Mouse (Mus musculus) left cerebral cortex, adult 18-20 months (tissue): Measurements from ENCODE around the gene Sergef. TPM values are rescaled to one million over a fixed set of nuclear protein-coding genes. Genes with fewer than 3 reads are reported as not detected.
A peak's percentile ranks its signal among the peaks of the same experiment; 100 is the strongest.
"Not testable (repeated sequence)": the region's sequence is repeated elsewhere in the genome, so short reads cannot be mapped to it uniquely, and the experiment has no call there.

ENCODE experiments used
- DNase-seq, 2 experiments: peaks; one replicate each; pipeline ENCODE4 v3.0.0; 2021 to 2022; ENCODE audit warnings: low spot score in 2 of 2, mixed read lengths in 1 of 2
- long read RNA-seq, 2 experiments: library from polyadenylated mRNA; stranded (forward); transcript quantifications; one replicate each; pipeline ENCODE4 v2.0.0; 2021
- total RNA-seq, 2 experiments: library from RNA; stranded (reverse); gene quantifications; 2 replicates each; pipeline ENCODE4 v1.2.3; 2021

The Sergef gene
- 10 to 100 TPM; 73.6 to 85.6 TPM for total RNA-seq
- long read RNA-seq, experiment 1, transcript Sergef-201 (11 exons, 1,465 nt): major isoform, 25 of 50 reads
- long read RNA-seq, experiment 1, partial matches to known transcripts: 7 of 50 reads
- long read RNA-seq, experiment 1, other reads (novel, unspliced or antisense): 17 of 50 reads
- long read RNA-seq, experiment 2, transcript Sergef-201 (11 exons, 1,465 nt): major isoform, 17 of 34 reads
- long read RNA-seq, experiment 2, partial matches to known transcripts: 3 of 34 reads
- long read RNA-seq, experiment 2, other reads (novel, unspliced or antisense): 14 of 34 reads

DNA sequence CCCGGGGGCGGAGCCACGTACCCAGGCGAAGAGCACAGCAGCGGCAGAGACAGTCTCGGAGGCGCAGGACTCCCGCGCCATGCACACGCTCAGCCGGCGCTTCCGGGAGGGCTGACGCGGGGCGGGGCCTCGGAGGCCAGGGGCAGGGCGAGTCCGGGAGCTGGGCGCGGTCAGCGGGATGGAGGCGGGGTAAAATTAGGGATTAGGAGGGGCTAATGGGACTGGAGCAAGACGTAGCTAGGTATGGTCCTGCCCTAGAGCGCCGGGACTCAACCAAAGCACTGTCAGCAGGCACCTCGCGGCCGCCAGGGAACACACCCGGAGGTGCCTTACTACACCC, at the start of gene Sergef:
Sergef (minus strand) TSS at position 116 of the 340 bp plus-strand sequence.
- DNase-seq: peak; percentile 82 to 94

DNA sequence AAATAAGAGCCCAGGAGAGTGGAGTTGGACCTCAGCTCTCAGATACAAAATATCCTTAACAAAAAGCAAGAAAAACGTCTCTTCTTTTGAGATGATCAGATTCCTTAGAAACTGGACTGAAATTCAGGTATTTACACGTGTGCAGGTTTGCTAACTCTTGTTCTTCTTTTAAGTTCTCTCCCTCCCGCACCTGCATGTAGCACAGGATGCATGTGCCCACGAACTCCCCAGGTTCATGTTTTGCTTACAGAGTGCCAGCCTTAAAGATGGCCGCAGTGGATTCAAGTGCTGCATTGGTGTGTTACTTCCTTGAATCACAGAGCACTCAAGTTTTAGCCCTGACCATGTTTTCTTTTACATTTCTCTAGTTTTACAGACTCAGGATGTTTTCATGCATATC, 47.2 kb upstream of the Sergef start:
- DNase-seq: no peak

DNA sequence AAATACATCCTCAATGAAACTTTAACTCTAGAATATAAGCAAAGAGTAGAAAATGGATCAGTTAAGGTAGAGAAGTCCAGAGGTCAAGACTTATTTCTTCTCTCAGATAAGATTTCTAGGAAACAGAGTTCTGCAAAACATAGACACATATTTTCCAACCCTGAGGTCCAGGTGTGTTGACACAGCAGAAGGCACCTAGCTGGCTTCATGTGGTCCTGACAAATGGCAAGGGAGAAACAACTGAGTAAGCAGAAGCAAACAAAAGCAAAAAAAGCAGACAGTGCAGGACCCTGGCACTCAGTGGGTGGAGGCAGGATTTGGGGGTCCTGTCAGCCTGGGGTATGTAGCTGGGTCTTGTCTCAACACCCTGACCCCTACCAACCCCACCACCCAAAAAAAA, 41.1 kb upstream of the Sergef start:
- no peak for DNase-seq

DNA sequence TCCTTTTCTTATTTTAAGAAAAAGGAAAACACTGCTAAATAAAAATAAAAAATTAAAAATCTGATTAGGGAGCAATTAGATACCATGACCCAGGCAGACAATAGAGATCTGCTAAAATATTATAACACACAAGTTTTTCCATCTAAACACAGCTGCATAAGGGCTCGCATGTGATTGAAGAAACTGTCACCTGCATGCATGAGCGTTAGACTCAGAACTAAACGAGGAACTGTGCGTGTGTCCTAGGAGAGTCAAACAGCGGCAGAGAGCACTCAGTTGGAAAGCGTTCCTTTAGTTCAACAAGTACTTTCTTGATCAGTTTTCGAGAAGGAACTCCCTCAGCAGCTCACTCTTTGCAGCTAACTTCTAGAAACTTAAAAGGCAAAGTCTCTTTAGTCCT, 39.4 kb upstream of the Sergef start:
- not testable (repeated sequence) for DNase-seq

DNA sequence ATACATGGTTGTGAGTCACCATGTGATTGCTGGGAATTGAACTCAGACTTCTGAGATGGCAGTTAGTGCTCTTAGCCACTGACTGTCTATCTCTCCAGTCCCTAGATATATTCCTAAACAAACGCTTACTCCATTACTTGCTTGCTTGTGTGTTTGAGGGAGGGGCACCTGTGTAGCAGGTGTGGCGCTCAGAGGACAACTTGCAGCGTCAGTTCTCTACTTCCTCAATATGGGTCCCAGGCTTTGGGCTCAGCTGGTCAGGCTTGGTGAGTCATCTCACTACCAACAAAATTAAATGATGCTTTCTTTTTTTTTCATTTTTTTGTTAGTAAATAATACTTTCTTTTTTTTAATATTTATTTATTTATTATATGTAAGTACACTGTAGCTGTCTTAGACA, 38.8 kb upstream of the Sergef start:
- DNase-seq: no peak

DNA sequence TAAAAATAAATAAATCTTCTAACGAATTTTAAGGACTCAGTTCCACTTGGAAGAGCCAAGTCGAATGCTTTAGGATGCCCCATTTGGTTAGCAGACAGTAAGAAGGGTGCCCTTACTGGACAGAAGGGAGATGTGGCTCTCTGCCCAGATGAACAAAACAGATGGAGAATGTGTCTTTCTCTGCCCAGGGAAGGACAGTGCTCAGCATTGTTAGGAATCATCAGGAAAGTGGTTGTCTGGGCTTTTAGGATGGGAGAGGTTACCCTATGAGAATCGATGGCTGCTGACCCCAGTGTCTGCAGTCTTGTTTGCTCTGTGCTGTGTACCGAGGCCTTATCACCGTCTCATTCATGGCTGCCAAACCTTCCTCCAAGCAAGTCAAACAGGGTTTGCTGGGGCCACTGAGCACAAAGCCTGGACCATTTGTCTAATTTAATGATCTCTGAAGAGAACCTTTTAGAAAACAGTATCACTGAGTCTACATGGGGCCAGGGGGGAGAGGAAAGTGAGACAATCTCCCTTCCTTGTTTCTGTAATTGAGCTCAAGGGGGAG, 37.3 kb upstream of the Sergef start:
- DNase-seq: no peak

DNA sequence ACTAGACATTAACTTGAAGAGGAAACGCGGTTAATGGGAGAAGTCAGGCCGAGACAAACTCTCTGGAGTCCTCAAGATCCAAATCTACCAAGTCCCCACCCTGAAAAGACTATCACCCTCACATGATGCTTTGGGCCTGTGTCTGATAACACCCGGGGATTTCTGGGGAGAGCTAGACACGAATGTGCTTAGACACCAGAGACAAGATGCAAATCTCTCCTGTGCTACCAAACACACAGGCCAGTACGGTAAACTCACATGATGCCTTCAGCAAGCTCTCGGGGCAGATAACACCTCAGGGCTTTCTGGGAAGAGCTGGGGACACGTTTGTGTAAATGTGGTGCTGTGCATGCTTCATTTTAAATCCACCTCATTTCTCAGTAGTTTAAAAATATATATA, 36.3 kb upstream of the Sergef start:
- DNase-seq: no peak

DNA sequence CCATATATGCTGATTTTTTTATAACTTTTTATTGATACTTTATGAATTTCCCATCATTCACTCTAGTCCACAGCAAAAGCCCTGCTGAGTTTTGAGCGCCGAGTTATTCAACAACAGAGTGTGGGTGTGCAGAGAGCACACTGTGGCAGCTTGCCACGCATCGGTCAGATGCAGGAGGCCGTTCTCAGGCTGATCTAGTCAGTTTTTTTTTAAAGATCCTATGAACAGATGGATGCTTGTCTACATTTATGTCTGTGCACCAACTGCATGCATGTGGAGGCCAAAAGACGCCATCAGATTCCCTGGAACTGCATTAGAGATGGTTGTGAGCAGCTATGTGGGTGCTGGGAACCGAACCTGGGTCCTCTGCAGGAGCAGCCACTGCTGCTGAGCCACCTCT, 35.5 kb upstream of the Sergef start:
- DNase-seq: no peak

DNA sequence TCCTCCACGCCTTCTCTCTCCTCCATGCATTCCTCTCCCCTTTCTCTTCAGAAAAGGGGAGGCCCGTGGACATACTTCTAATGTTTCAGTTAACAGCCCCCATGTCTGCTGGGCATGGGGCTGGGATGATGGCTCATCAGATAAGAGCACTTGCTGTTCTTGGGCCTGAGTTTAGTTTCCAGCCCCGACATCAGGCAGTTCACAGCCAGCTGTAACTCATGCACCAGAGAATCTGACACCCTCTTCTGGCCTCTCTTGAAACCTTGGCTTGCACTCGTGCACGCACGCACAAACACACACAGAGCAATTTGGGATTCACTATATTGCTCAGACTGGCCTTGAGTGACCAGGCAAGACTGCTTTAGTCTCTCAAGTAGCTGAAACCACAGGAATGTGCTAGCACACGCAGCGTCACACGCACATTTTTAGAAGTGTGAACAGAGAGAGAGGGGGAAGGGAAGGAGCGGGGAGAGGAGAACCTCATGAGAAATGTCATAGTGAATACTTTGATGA, 32.6 kb upstream of the Sergef start, which contains the start of gene Tph1:
Tph1 (minus strand) TSS at position 378 of the 513 bp plus-strand sequence.
- DNase-seq: no peak

DNA sequence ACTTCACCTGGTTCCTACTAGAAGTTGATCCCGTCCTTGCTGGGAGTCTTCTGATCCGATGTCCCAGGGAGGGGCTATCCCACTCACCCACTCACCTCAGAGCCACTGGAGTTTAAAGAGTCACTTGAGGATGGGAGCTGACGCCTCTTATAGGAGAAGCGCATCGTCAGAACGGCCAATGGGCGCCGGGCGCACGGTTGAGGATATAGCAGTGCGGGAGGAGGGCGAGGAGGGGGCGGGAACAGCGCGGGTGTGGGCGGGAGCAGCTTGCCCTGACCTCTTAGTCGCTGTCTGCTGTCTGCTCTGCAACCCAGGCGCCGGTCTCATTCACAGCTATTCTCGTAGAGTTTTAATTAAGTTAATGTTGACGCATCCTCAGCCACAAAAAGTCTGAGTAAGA, 27.6 kb upstream of the Sergef start:
- DNase-seq: no peak

DNA sequence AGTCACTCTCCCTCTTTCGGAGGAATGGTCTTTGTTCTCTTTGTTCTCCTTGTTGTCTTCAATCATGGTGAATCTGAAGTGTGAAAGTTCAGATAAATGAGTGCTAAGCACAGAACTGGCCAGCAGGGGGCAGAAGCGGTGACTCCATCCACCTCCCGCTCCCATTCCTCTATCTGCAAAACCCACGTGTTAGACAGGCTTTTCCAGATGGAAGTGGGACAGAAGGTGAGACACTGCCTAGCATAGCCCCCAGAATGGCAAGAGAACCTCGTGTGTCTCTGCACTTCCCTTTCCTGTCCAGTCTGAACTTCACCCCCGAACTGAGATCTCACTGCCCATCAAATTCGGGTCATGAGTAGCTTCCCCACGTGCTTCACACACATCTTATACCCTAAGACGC, 25.6 kb upstream of the Sergef start:
- peak in 1 of 2 experiments; percentile 31 for DNase-seq

DNA sequence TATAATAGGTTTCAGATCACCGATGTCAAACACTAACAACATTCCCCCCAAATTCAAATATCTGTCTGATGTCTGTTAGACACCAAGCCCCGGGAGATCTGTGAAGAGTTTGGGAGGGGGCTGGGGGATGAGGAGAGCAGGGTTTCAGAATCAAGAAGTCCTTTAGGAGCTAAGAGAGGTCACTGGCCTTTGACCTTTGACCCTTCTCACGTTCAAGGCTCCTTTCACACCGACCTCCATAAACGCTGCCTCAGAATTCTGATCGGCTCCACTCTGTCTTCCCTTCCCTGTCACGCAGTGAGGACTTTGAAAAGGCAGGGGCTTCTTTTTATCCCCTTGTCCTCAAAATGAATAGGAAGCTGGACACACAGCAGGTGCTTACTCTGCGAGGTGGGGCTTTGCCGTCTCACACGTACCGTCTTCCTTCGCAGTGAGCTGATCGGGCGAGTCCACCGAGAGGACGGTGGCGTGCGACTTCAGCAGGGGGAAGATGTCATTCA, 22.0 kb upstream of the Sergef start:
- no peak for DNase-seq

DNA sequence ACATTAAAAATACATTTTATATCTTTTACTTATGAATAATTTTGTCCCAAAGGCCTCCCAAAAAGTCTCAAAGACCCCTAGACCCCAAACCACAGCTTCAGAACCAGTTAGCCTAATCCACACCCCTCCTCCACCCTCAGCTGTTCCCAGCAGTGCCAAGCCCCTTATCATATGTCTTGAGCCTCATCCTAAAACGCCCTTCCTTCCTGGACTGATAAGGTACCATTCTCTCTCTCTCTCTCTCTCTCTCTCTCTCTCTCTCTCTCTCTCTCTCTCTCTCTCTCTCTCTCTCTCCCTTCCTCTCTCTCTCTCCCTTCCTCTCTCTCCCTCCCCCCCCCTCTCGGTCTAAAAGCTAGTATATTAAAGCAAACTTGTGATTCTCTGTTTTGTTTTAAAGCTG, 12.7 kb upstream of the Sergef start:
- DNase-seq: no peak

DNA sequence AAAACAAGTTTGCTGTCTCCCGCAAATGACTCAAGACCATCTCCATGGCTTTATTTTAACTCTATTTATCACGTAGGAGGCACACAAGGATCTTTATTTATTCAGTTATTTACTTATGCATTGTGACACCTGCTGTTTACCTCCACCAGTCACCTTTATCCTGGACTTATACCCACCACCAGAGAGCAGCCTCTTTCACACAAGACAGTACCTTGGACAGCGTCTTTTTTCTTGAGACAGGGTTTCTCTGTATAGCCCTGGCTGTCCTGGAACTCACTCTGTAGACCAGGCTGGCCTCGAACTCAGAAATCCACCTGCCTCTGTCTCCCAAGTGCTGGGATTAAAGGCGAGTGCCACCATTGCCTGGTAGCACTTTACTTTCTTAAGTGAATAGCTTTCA, 10.6 kb upstream of the Sergef start:
- DNase-seq: not testable (repeated sequence)

DNA sequence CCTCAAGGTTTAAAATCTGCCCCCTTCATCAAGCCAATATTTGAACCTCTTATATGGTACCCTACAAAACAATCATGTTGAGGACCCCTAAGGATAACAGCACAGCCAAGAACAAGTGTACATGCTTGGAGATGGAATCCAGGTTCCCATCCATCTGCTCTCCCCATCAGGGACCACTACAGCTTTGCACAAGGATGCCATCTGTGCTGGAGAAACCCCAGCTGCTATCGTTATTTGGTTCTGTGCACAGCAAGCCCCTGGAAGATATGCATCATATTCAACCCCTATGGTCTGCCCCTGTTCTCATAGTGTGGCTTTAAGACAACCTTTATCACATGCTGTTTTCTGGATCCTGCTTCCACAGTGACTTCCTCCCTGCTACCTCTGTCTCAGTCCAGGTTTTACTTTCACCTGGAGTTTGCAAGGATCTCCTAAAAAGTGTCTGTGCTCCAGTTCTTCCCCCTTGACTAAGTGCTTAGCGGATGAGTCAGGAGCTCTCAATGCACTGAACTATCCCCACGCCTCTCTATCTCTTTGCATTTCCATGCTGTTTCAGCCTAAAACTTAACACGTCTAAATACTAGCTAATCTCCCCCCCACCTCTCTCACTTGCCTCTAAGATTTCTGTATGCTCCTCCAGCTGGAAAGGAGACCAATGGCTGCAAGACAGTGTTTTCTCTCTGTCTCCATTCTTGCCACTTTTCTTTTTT, 9.0 kb upstream of the Sergef start:
- no peak for DNase-seq

DNA sequence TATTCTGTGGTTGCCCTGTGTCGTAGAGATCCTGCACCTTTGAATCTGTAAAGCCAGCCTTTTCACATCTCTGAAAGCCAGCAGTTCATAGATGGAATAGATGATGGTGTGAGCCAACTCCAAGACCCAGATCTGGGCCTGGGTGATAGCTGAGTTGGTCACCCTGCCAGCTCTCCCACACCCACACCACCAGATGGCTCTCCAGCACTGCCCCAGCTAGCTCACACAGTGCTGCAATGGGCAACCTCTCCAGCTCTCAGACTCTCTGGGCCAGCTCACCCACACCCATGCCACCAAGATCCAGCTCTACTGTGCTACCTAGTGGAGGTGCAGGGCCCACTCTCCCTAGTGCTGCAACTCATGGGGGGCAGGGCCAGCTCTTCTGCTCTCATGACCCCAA, 3.6 kb upstream of the Sergef start:
- peak; percentile 51 to 59 for DNase-seq

DNA sequence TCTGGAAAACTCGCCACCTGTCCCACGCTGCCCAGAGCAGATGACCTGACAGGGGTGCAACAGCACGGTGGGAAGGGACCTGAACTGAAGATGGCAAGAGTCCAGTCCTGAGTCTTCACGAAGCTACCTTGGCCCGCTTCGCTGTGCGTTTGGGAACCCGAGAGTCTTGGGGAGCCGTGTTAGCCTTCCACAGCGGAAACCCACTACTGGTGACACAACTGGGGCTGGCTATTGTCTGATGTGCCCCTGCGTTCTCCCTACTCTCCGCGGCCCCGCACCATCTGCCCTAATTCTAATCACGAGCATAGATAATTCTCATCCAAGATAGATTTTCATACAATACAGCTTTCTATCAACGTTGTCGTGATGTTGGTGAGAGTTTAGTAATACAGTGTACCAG, 455 bp upstream of the Sergef start:
- DNase-seq: no peak

DNA sequence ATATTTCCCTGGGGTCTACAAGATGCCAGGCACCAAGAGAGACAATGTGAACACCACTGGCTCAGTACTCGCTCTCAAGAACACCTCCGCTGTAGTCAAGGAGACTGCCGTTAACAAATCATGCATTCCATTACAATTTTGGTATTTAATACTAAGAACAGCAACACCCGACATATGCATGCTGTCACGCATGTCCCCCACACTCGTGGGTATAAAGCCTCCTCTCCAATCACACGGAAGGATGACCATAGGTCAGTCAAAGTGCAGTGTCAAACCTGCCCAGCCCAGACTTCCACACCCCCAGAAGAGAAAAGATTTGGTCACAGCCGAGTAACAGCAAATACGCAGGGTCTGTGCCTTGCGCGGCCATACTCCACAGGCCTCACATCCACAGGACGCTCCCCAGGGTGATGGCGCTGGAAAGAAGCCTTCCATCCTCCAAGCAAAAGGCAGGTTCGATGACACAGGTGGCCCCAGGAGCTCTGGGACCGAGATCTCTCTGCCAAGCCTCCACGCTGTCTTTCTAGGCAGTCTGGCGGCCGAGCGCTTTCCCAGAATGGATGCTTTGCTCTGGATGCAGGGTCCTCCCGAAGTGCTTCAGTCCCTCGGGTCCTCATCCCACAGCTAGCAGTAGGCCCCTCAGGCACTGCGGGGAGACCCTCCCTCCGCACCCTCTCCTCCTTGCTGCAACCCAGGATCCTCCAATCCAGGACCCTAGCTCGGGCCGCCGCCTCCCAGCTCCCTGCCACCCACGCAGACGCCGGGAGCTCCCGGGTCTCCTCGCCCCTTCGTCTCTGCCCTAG, 517 bp downstream of the Sergef start:
- peak in 1 of 2 experiments; percentile 41 for DNase-seq

DNA sequence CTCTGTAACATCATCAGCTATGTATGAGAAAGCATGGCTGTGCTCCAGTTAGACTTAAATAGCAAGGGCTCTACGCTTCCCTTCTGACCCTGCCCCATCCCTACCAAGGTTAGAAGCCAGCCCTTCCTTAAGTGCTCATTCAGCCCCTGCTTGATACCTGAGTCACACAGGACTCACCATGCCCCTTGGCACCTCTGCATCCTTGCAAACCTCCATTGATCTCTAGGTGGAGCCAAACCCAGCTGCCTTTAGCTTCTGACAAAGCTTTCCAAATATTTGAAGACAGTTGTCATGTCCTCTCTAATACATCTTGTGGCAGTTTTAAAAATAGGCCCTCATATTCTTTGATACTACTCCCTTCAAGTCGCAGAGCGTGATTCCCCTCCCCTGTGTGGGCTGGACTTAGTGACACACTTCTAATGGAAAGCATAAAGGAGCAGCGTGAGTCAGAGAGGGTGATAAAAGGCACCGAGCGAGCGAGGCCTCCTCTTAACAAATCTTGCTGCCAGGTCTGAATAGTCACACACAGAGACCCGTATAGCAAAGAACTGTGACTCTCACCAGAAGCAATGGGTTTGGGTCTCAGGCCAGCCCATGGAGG, 11.1 kb downstream of the Sergef start:
- no peak for DNase-seq

DNA sequence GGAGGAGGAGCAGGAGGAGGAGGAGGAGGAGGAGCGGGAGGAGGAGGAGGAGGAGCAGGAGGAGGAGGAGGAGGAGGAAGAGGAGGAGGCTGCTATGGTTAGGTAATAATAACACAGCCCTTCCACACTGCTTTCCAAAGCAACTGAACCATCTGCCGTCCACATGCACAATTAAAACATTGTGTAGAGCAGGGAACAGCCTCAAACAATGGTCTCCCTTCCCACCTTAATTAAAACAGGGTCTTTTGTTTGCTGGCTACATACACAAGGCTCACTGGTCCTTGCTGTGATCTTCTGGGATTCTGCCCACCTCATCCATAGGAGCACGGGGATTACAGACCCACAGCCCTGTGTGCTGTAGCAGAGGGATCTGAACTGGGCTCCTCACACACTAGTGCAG, 15.6 kb downstream of the Sergef start:
- no peak for DNase-seq
